Mouse (Mus musculus): ENCODE measurements around the gene Sec22b.

DNA sequence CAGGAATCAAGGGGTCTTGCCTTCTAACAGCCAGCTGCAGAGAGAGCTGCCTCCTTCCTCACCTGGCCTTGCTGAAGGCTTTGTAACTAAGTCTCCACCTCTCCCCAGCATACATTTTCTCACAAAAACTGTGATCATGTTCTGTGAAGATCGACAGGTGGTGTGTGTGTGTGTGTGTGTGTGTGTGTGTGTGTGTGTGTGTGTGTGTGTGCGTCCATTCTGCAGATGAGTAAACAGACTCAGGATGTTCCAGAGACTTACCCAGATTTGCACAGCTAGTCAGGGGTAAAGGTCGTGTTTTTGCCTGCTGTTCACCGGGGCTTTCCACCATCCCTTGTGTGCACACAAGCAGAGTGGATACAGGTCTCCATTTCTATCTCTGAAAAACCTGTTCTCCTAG is 71.7 kb downstream of the Sec22b start:
- TF ChIP-seq CTCF (IDR thresholded peaks at IDR 0.05; ENCODE audit: insufficient read depth, low read depth, low read length) = no peak
- no peak for TF ChIP-seq POLR2A (IDR thresholded peaks at IDR 0.05; ENCODE audit: insufficient read depth, low read depth, low read length)
